Mouse (Mus musculus): ENCODE results near the gene Pkp4. TPM values are rescaled to one million over a fixed set of nuclear protein-coding genes. Genes with fewer than 3 reads are reported as not detected.

Pkp4 gene
- polyA plus RNA-seq, 1 experiment, result 58.0 TPM

DNA sequence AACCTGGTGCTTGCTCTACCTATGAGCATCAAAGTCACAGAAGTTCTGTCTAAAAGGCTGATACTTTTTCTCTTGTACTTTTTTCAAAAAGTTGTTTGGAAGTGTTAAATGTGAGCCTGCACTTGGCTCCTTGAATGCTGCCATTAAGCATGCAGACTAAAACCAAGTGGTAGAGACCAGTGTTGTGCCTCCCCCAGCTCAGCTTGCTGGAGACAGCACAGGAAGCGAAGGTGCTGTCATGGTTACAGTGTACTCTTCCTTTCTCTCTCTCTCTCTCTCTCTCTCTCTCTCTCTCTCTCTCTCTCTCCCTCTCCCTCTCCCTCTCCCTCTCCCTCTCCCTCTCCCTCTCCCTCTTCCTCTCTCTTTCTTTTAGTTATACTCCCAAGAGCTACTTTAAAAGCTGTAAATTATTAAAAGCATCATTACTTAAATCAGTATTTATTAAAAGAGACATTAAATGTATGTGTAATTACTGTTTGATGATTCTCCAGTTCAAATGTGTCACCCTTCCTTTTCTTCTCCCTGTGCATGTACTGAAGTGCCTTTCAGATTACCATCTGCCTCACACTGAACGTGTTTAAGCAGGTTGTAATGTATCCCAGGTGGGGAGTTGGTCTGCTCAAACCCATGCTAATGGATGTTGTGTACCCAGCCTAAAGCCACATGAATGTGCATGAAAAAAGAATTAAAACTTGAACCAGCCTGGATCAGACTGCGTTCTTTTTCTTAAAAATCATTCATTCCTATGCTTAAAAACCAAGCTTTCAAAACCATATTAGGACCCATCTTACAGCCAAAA, 43.2 kb downstream of the Pkp4 start:
- TF ChIP-seq CTCF (IDR thresholded peaks at IDR 0.05; ENCODE audit: borderline replicate concordance, extremely low read depth, insufficient read depth, insufficient read length) (no peak), POLR2A (IDR thresholded peaks at IDR 0.05; ENCODE audit: borderline replicate concordance, extremely low read depth, insufficient read depth, insufficient read length, poor library complexity, severe bottlenecking) (no peak)
- DNase-seq (ENCODE audit: low read depth), result peak; percentile 46

DNA sequence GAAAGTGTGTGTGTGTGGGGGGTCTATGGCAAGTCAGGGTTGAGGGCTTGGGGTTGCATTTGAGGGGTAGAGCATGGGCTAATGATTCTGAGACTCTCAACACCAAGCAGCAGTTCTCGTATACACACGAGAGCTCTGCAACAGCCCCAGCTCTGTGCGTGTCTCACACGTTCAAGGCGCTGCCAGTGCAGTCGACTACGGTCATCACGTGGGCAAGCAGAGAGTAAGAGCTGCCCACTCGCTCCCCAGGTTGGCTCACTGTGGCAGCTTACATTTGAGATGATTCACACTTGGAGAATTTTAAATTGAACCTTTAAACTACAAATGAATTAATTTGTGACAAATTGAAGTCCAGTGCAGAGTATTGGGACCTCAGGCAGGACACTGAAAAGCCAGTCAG, 44.4 kb downstream of the Pkp4 start:
- DNase-seq (ENCODE audit: low read depth), result no peak
- no peak for TF ChIP-seq CTCF (IDR thresholded peaks at IDR 0.05; ENCODE audit: borderline replicate concordance, extremely low read depth, insufficient read depth, insufficient read length)
- no peak for TF ChIP-seq POLR2A (IDR thresholded peaks at IDR 0.05; ENCODE audit: borderline replicate concordance, extremely low read depth, insufficient read depth, insufficient read length, poor library complexity, severe bottlenecking)

DNA sequence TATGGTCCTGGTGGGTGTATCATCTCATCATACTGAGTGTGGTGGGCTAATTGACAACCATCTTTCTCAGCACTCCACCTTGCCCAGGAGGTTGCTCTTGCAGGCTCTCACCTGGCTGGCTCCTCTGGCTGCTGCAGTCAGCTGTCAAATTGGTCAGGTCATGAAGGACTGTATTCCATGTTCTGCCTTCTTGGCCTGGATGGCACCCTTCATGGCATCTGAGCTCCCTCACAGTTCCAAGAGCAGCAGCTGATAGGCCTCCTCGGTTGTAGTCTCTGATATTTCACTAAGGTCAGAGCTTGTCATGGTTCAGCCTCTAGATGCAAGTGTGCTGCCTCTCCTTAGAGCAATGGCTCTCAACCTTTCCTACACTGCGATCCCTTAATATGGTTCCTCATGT, 45.5 kb downstream of the Pkp4 start:
- TF ChIP-seq POLR2A (IDR thresholded peaks at IDR 0.05; ENCODE audit: borderline replicate concordance, extremely low read depth, insufficient read depth, insufficient read length, poor library complexity, severe bottlenecking) (no peak), CTCF (IDR thresholded peaks at IDR 0.05; ENCODE audit: borderline replicate concordance, extremely low read depth, insufficient read depth, insufficient read length) (no peak)
- no peak for DNase-seq (ENCODE audit: low read depth)

DNA sequence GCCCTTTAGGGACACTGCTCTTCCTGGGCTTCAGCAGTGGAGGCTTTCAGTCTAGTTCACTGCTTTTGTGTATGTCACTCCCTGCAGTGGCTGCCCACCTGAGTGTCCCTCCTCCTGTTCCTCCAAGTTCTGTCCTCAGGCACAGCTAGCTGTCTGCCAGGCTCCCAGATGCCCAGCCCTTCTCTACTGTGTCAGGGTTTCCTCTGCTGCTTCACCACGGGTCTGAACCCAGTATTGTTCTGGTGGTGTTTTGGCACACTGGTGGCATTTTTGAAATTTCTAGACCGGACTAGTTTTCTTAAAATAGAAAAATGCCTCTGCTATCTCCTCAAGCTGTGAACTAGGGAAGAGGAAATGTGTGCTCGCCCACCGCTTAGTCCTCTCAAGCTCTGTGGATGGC, 46.6 kb downstream of the Pkp4 start:
- TF ChIP-seq CTCF (IDR thresholded peaks at IDR 0.05; ENCODE audit: borderline replicate concordance, extremely low read depth, insufficient read depth, insufficient read length) (no peak), POLR2A (IDR thresholded peaks at IDR 0.05; ENCODE audit: borderline replicate concordance, extremely low read depth, insufficient read depth, insufficient read length, poor library complexity, severe bottlenecking) (no peak)
- no peak for DNase-seq (ENCODE audit: low read depth)

DNA sequence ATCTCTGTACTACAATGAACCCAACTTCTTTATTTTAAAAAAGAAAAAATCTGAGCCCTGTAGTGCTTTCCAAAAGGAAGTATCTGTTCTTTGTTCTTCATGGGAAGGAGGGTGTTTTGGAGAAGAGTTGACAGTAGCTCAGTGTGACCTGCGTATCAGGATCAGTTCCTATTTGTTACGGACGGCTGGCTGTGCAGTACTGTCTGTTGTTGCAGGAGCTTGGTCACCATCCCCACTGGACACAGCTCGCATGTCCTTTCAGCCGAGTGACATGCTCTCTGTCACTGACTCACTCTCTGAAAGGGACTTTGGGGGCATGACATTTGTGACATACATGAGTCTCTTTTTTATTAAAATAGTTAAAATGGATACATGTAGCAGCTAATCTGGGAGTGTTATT, 47.1 kb downstream of the Pkp4 start:
- TF ChIP-seq CTCF (IDR thresholded peaks at IDR 0.05; ENCODE audit: borderline replicate concordance, extremely low read depth, insufficient read depth, insufficient read length), result no peak
- no peak for TF ChIP-seq POLR2A (IDR thresholded peaks at IDR 0.05; ENCODE audit: borderline replicate concordance, extremely low read depth, insufficient read depth, insufficient read length, poor library complexity, severe bottlenecking)
- DNase-seq (ENCODE audit: low read depth), result peak; percentile 25

- TF ChIP-seq CTCF (IDR thresholded peaks at IDR 0.05; ENCODE audit: borderline replicate concordance, extremely low read depth, insufficient read depth, insufficient read length), result no peak
- TF ChIP-seq POLR2A (IDR thresholded peaks at IDR 0.05; ENCODE audit: borderline replicate concordance, extremely low read depth, insufficient read depth, insufficient read length, poor library complexity, severe bottlenecking), result no peak
- DNase-seq (ENCODE audit: low read depth), result no peak
Observed at GRCm38 (mm10) chr2:59208276-59208675, 47.6 kb downstream of the Pkp4 start.

DNA sequence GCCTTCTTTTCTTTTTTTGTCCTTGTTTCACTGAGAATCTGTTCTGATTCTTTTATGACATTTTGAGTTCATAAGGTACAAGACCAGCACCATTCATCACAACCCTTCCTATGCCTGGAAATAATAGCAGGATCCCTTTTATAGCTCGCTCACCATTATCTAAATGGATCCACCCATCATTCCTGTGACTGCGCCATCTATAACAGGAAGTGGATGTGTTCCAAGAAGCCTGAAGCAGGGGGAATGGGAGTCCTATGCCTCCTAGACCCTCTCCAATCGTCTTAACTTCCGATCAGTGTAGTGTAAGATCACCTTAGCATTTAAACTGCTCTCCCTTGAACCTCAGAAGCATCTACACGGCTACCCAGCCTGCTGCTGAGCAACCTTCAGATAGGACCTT, 50.4 kb downstream of the Pkp4 start:
- TF ChIP-seq POLR2A (IDR thresholded peaks at IDR 0.05; ENCODE audit: borderline replicate concordance, extremely low read depth, insufficient read depth, insufficient read length, poor library complexity, severe bottlenecking) (no peak), CTCF (IDR thresholded peaks at IDR 0.05; ENCODE audit: borderline replicate concordance, extremely low read depth, insufficient read depth, insufficient read length) (no peak)
- no peak for DNase-seq (ENCODE audit: low read depth)

DNA sequence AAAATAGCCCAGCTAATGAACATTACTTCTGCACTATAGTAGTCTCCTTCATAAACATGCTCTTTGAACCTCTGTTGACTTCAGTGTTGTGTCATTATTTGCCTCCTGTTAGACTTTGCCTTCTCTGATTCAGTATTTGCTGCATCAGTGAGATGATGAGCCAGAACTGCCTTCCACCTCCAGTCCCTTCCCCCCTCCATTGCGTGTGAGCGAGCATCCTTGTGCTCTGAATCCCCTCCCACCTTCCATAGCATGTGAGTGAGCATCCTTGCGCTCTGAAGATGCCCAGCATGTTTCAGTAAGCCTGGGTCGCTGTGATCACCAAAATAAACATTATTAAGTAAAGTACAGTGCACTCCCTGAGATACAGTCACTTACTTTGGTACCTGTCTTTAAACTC, 51.8 kb downstream of the Pkp4 start:
- TF ChIP-seq POLR2A (IDR thresholded peaks at IDR 0.05; ENCODE audit: borderline replicate concordance, extremely low read depth, insufficient read depth, insufficient read length, poor library complexity, severe bottlenecking), result no peak
- DNase-seq (ENCODE audit: low read depth), result no peak

DNA sequence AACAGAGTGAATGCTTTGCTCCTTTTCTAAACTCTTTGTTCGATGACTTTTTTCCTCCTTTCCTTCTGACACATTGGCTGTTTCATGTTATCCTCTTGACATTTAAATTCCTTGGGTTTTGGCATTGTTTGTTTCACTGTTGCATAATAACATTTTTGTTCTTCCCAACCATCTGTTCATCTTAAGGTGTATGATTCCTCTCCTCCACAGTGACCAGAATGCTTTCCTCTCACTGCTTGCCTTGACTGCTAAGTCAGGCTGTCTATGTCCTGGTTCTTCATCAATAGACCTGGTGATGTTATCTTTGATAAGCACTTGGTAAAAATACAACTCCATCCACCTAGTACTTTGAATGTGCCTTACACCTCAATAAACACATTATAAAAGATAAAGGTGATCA, 52.2 kb downstream of the Pkp4 start:
- no peak for DNase-seq (ENCODE audit: low read depth)
- TF ChIP-seq POLR2A (IDR thresholded peaks at IDR 0.05; ENCODE audit: borderline replicate concordance, extremely low read depth, insufficient read depth, insufficient read length, poor library complexity, severe bottlenecking) (no peak), CTCF (IDR thresholded peaks at IDR 0.05; ENCODE audit: borderline replicate concordance, extremely low read depth, insufficient read depth, insufficient read length) (no peak)

DNA sequence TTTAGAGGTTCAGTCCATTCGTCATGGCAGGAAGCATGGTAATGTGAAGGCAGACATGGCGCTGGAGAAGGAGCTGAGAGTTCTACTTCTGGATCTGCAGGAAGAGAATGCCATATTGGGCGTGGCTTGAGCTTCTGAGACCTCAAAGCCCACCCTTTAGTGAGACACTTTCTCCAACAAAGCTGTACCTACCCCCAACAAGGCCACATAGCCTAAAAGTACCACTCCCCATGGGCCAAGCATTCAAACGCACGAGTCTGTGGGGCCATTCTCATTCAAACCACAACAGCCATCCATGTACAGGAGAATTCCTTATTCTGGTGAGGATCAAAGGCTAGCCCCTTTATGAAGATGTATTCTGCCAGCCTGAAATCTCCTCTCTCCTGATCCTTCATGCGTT, 57.3 kb downstream of the Pkp4 start:
- TF ChIP-seq CTCF (IDR thresholded peaks at IDR 0.05; ENCODE audit: borderline replicate concordance, extremely low read depth, insufficient read depth, insufficient read length), result no peak
- no peak for TF ChIP-seq POLR2A (IDR thresholded peaks at IDR 0.05; ENCODE audit: borderline replicate concordance, extremely low read depth, insufficient read depth, insufficient read length, poor library complexity, severe bottlenecking)
- no peak for DNase-seq (ENCODE audit: low read depth)

DNA sequence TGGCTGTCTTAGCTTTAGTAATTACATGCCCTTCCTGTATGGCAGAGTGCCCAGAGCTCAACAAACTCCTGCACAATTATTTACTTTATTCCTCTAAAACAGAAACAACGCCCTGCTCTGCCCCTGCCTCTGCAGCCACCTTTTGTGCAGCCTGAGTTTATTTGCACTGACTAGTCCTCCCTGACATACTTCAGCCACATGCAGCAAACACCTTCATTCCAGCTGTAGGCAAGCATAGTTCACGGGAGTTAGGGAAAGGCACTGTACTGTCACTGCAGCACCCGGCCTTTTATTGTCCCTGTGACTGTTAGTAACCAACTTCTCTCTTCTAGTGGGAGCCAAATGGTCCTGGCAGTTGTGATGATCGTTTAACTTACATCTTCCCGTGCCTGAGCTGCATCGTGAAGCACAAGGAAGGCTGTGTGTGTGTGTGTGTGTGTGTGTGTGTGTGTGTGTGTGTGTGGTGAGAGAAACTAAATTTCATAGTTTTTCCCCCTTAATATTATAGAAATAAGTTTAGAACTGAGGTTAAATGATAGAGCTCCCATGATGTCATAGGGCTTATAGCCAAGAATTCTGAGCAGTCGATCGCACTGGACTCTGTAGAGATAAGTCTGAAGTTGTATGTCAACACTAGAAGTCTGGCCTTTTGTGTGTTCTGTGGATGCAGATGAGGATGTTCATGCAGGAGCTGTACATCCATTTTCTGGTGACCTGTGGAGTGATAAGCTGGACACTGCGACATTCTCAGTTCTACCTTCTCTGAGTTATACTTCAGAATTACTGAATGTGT, 59.5 kb downstream of the Pkp4 start:
- TF ChIP-seq CTCF (IDR thresholded peaks at IDR 0.05; ENCODE audit: borderline replicate concordance, extremely low read depth, insufficient read depth, insufficient read length) (no peak), POLR2A (IDR thresholded peaks at IDR 0.05; ENCODE audit: borderline replicate concordance, extremely low read depth, insufficient read depth, insufficient read length, poor library complexity, severe bottlenecking) (no peak)
- peak; percentile 69 for DNase-seq (ENCODE audit: low read depth)

DNA sequence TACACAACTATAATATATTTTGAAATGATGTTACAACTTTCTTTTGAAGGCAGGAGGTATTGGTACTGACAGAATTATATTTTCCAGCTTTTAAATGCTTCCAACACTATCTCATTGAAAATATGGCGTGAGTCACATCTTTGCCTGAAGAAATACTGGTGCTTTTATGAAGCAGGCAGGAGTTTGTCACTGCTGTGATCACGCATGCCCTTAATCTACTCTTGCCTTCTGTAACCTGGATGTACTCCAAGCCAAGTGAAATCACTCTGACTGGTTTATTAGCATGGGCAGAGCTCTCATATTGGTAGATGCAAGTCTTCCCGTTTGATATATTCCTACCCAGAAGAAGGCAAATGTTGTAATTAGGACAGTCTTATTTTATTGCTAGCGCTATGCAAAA, 65.7 kb downstream of the Pkp4 start:
- peak; percentile 49 for DNase-seq (ENCODE audit: low read depth)
- no peak for TF ChIP-seq CTCF (IDR thresholded peaks at IDR 0.05; ENCODE audit: borderline replicate concordance, extremely low read depth, insufficient read depth, insufficient read length)
- TF ChIP-seq POLR2A (IDR thresholded peaks at IDR 0.05; ENCODE audit: borderline replicate concordance, extremely low read depth, insufficient read depth, insufficient read length, poor library complexity, severe bottlenecking), result no peak
